Mouse (Mus musculus) stomach, embryonic 15.5 days (tissue): ENCODE data around the gene D430019H16Rik. TPM values are rescaled to one million over a fixed set of nuclear protein-coding genes. Genes with fewer than 3 reads are reported as not detected.

Source experiments
- ATAC-seq: fragments of 200-750 bp; cut with Nextera tagmentation; 2 replicates; pipeline ENCODE4 v1.8.0; 2017; ENCODE audit warnings: low read depth, moderate number of reproducible peaks, moderate TSS enrichment; ENCODE audit not compliant: insufficient read depth, low FRiP score
- H3K27ac ChIP-seq: fragments of 300-500 bp; sonication (generic); 2 replicates; pipeline ENCODE4 v1.5.1; 2015; ENCODE audit warnings: mild to moderate bottlenecking, inconsistent platforms
- H3K27me3 ChIP-seq: fragments of 300-500 bp; sonication (generic); replicated peaks from 2 replicates; pipeline ENCODE4 v1.6.1; 2015; ENCODE audit warnings: inconsistent platforms
- H3K36me3 ChIP-seq: fragments of 300-500 bp; sonication (generic); 2 replicates; pipeline ENCODE4 v1.6.1; 2015; ENCODE audit warnings: inconsistent platforms
- H3K4me1 ChIP-seq: fragments of 300-500 bp; sonication (generic); 2 replicates; pipeline ENCODE4 v1.6.1; 2015; ENCODE audit warnings: inconsistent platforms
- H3K4me2 ChIP-seq: fragments of 300-500 bp; sonication (generic); 2 replicates; pipeline ENCODE4 v1.6.1; 2015; ENCODE audit warnings: mild to moderate bottlenecking, inconsistent platforms
- H3K4me3 ChIP-seq: fragments of 300-500 bp; sonication (generic); replicated peaks from 2 replicates; pipeline ENCODE4 v1.5.1; 2015; ENCODE audit warnings: inconsistent platforms
- H3K9ac ChIP-seq: fragments of 300-500 bp; sonication (generic); 2 replicates; pipeline ENCODE4 v1.6.1; 2015; ENCODE audit warnings: inconsistent platforms
- H3K9me3 ChIP-seq: fragments of 300-500 bp; sonication (generic); 2 replicates; pipeline ENCODE4 v1.6.1; 2016; ENCODE audit warnings: inconsistent platforms
- WGBS: fragments of 180-500 bp; shearing (Covaris S2); methylation state at CpG from one replicate; pipeline ENCODE4 v1.1.7; 2015; 5-methylcytosine and 5-hydroxymethylcytosine counted together
- polyA plus RNA-seq: library from polyadenylated mRNA; unstranded; fragments of >200 nt; fragmentation: Nextera tagmentation; extraction: Ambion mirVana; gene quantifications from 2 replicates; pipeline ENCODE4 v1.2.1, GENCODE M21; 2015

Gene D430019H16Rik
- polyA plus RNA-seq, result 1.2 and 1.4 TPM in 2 replicates

DNA sequence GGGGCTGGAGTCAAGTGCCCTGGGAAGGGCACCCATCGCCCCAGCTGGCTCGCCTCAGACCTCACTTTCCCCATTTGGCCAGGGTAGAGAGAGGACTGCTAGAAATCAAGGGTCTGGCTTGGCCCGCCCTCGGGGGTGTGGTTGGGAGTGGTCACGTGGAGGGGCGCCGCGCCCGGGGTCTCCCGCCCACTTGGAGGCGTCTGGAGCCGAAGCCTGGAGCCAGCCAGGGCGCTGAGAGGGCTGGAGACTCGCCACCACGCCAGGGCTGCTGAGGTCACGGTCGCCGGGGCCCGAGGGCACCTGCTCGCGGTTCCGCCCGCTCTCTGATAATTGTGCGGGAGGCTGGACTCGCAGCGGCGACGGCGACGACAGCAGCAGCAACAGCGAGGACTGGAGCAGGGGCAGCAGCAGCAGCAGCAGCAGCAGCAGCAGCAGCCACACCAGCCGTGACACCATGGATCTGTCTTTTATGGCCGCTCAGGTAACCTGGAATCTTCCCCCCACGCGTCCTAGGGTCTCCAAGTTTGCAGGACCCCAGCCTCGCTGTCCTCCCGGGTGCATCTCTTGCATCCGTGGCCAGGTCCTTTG, at the start of gene D430019H16Rik:
D430019H16Rik (plus strand) TSS at position 187 of the 588 bp plus-strand sequence.
- under 1% methylated on average over 38 of the region's 38 CpGs for WGBS
- Histone ChIP-seq H3K9ac (peak within 1 kb of the TSS; percentile 65), H3K4me3 (peak within 1 kb of the TSS; percentile 66), H3K9me3 (no peaks in the 10 kb centered on the region), H3K27me3 (no peaks in the 10 kb centered on the region), H3K27ac (0 out of 2 replicates have a peak within 1 kb of the TSS, but pooled peaks have one; percentile 1), H3K4me2 (peak within 1 kb of the TSS; percentile 96), H3K4me1 (peaks cover 16% of the 10 kb centered on the region), H3K36me3 (no peaks in the 10 kb centered on the region)
- ATAC-seq, result peak; percentile 88

DNA sequence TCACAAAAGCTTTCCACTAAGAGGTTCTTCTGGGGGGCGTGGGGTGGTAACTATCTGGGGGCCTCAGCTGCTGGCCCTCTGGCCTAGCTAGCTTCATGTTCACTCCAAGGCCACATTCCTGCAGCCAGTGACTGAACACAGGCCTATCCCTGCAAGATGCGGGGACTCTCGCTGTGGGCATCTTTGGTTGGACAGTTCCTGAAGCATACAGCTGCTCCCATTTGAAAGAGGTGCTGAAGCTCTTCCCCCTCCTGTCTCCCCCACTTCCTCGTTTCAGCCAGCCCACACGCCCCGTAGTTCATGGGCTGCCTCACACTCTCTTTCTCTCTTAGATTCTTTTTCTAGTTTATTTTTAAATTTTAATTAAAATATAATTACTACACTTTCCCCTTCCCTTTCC, 47.6 kb upstream of the D430019H16Rik start:
- WGBS, result 48% methylated on average over 6 of the region's 6 CpGs
- no peaks in the 10 kb centered on the region for H3K36me3 ChIP-seq
- no peak overlapping the region for H3K4me3 ChIP-seq
- H3K9ac ChIP-seq, result no peak overlapping the region
- no peak overlapping the region for H3K27ac ChIP-seq
- no peak for ATAC-seq
- no peaks in the 10 kb centered on the region for H3K9me3 ChIP-seq
- H3K4me1 ChIP-seq, result no peaks in the 10 kb centered on the region
- H3K4me2 ChIP-seq, result no peak overlapping the region
- no peaks in the 10 kb centered on the region for H3K27me3 ChIP-seq

DNA sequence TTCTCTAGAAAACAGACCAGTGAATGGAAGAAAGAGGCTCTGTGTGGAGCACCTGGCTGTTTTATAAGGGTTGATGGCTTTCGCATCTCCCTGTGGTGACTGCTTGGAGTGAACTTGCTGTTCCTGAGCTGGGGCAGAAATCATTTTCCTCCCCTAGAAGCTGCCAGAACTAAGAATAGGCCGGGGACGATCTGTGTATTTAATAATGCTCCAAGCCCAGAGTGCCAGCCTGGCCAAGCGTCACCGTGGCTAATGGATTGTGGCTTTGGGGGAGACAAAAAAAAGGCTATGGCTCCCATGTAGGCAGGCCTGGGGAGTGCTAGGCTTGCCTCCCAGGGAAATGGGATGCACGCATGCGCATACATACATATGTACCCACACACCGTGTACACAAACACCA, 39.7 kb upstream of the D430019H16Rik start:
- ATAC-seq, result no peak
- no peak overlapping the region for H3K4me3 ChIP-seq
- no peak overlapping the region for H3K4me2 ChIP-seq
- H3K9me3 ChIP-seq, result no peaks in the 10 kb centered on the region
- no peak overlapping the region for H3K9ac ChIP-seq
- H3K27ac ChIP-seq, result no peak overlapping the region
- no peaks in the 10 kb centered on the region for H3K36me3 ChIP-seq
- H3K27me3 ChIP-seq, result no peaks in the 10 kb centered on the region
- H3K4me1 ChIP-seq, result no peaks in the 10 kb centered on the region
- 88% methylated on average over 8 of the region's 8 CpGs for whole genome bisulfite sequencing

DNA sequence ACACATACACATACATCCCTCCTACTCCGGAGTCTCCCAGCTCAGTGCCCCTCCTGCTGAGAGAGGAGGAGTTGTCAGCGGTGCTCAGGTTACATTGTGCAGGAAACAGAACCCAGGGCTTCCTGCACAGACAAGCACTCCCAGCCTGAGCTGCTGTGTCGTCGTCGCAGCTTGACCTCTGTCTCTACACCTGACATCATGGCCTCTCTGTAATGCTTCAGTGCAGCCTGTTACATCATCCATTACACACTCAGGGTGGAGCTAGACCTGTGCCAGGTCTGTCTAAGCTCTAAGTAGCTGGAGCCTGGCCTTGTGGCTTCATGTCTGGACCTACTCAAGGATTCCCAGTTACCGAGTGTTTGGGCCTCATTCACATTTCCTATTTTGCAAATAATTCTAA, 33.2 kb upstream of the D430019H16Rik start:
- no peak overlapping the region for H3K9ac ChIP-seq
- no peak overlapping the region for H3K4me3 ChIP-seq
- H3K9me3 ChIP-seq, result no peaks in the 10 kb centered on the region
- no peak overlapping the region for H3K27ac ChIP-seq
- H3K36me3 ChIP-seq, result no peaks in the 10 kb centered on the region
- no peaks in the 10 kb centered on the region for H3K27me3 ChIP-seq
- no peaks in the 10 kb centered on the region for H3K4me1 ChIP-seq
- no peak for ATAC-seq
- WGBS, result 28% methylated on average over 6 of the region's 6 CpGs
- H3K4me2 ChIP-seq, result no peak overlapping the region

DNA sequence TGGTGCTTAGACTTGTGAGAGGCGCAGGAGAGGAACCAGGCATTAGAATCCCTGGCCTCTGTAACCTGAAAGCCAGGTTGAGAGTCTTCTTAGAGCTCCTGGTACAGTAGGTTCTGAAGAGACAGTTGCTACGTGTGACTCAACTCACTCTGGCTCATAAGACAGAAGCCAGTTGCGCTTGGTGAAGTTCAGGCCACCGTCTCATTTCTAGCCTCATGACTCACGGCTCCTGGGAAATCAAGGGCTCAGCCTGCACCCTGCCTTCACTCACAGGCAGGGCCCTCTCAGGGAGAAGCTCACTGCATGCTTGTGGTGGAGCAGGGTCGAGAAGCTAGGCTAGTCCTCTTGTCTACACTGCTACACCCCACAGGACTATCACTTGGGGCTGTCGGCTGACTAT, 27.1 kb upstream of the D430019H16Rik start:
- Histone ChIP-seq H3K27me3 (no peaks in the 10 kb centered on the region), H3K36me3 (no peaks in the 10 kb centered on the region), H3K9me3 (no peaks in the 10 kb centered on the region), H3K4me2 (no peak overlapping the region), H3K4me3 (no peak overlapping the region), H3K9ac (no peak overlapping the region), H3K4me1 (no peaks in the 10 kb centered on the region), H3K27ac (no peak overlapping the region)
- WGBS, result 60% methylated on average over 7 of the region's 7 CpGs
- no peak for ATAC-seq

DNA sequence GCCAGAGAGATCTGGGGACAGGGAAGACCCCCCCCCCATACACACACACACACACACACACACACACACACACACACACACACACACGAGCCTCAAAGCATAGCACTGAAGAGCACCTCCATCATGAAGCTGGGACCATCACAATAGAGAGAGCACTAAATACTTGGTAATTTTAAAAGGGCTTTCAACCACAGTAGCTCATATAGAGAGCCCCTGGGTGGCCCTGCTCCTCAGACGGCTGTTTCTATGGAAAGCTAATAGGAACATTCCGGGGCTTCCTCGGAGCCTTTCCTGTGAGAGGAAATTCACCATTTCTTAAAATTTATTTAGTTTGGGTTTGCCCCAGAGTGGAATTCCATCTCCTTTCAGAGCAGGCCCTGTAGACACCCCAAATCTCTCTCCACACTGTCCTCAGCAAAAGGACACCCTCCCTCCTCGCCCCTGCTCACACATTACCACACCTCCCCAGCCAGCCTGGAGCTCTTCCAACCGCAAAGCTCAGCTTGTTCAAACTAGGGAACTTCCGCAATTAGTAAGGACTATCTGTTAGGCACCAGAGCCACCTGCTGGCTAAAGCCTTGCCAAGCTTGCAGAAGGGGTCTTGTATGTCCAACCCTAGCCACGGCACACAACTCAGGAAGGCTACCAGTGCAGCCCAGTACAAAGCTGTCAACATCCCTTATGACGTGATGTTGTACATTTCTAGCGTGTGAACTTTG, 26.5 kb upstream of the D430019H16Rik start:
- peak; percentile 58; the same call in 1 of the 2 replicates for ATAC-seq
- H3K4me1 ChIP-seq, result no peaks in the 10 kb centered on the region
- no peaks in the 10 kb centered on the region for H3K27me3 ChIP-seq
- no peaks in the 10 kb centered on the region for H3K36me3 ChIP-seq
- no peak overlapping the region for H3K9ac ChIP-seq
- H3K4me3 ChIP-seq, result no peak overlapping the region; the same call in 1 of the 2 replicates
- H3K4me2 ChIP-seq, result peak overlapping the region; percentile 30
- no peak overlapping the region for H3K27ac ChIP-seq
- 26% methylated on average over 10 of the region's 10 CpGs for WGBS
- H3K9me3 ChIP-seq, result no peaks in the 10 kb centered on the region

GRCm38 (mm10) chr12:105431872-105432271, 21.8 kb upstream of the D430019H16Rik start:
- Histone ChIP-seq H3K36me3 (no peaks in the 10 kb centered on the region), H3K4me1 (no peaks in the 10 kb centered on the region), H3K4me2 (no peak overlapping the region), H3K9me3 (no peaks in the 10 kb centered on the region), H3K27me3 (no peaks in the 10 kb centered on the region), H3K9ac (no peak overlapping the region), H3K27ac (no peak overlapping the region), H3K4me3 (no peak overlapping the region)
- ATAC-seq, result no peak
- WGBS, result 45% methylated on average over 3 of the region's 3 CpGs

GRCm38 (mm10) chr12:105432807-105433206, 20.8 kb upstream of the D430019H16Rik start:
- Histone ChIP-seq H3K27ac (no peak overlapping the region), H3K4me2 (no peak overlapping the region), H3K9ac (no peak overlapping the region), H3K9me3 (no peaks in the 10 kb centered on the region), H3K36me3 (no peaks in the 10 kb centered on the region), H3K4me3 (no peak overlapping the region), H3K27me3 (no peaks in the 10 kb centered on the region), H3K4me1 (no peaks in the 10 kb centered on the region)
- no peak for ATAC-seq
- 42% methylated on average over 3 of the region's 3 CpGs for WGBS

- no peak overlapping the region for H3K27ac ChIP-seq
- H3K9me3 ChIP-seq, result no peaks in the 10 kb centered on the region
- H3K4me1 ChIP-seq, result no peaks in the 10 kb centered on the region
- no peak for ATAC-seq
- WGBS, result 41% methylated on average over 5 of the region's 5 CpGs
- H3K9ac ChIP-seq, result no peak overlapping the region
- H3K27me3 ChIP-seq, result no peaks in the 10 kb centered on the region
- H3K36me3 ChIP-seq, result no peaks in the 10 kb centered on the region
- no peak overlapping the region for H3K4me2 ChIP-seq
- H3K4me3 ChIP-seq, result no peak overlapping the region
Measured at GRCm38 (mm10) chr12:105438259-105438658, 15.4 kb upstream of the D430019H16Rik start.

DNA sequence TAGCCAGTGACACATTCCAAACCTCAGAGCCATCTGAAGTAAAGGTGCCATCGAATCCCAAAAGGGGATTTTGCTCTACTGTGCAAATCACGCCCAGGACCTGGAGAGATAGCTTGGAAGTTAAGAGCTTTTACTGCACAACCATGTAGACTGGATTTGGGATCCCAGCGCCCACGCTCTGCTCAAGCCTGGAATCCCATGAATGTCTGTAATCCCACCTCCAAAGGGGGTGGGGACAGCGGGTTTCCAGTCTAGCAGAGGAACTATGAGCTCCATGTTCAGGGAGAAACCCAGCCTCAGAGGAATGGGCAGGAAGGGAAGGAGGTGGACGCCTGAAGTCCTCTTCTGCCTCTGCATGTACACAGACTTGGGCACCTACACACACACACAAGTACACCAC, 13.7 kb upstream of the D430019H16Rik start:
- H3K27ac ChIP-seq, result no peak overlapping the region
- H3K4me3 ChIP-seq, result no peak overlapping the region
- ATAC-seq, result no peak
- no peaks in the 10 kb centered on the region for H3K27me3 ChIP-seq
- H3K4me2 ChIP-seq, result no peak overlapping the region
- H3K4me1 ChIP-seq, result no peaks in the 10 kb centered on the region
- H3K36me3 ChIP-seq, result no peaks in the 10 kb centered on the region
- H3K9ac ChIP-seq, result no peak overlapping the region
- no peaks in the 10 kb centered on the region for H3K9me3 ChIP-seq
- 74% methylated on average over 6 of the region's 6 CpGs for WGBS

- H3K27me3 ChIP-seq, result no peaks in the 10 kb centered on the region
- no peak overlapping the region for H3K4me3 ChIP-seq
- H3K27ac ChIP-seq, result no peak overlapping the region
- ATAC-seq, result no peak
- H3K4me1 ChIP-seq, result no peaks in the 10 kb centered on the region
- no peaks in the 10 kb centered on the region for H3K9me3 ChIP-seq
- no peaks in the 10 kb centered on the region for H3K36me3 ChIP-seq
- 53% methylated on average over 5 of the region's 5 CpGs for WGBS
- H3K9ac ChIP-seq, result no peak overlapping the region
- no peak overlapping the region for H3K4me2 ChIP-seq
Measured at GRCm38 (mm10) chr12:105443569-105443968, 10.1 kb upstream of the D430019H16Rik start.

DNA sequence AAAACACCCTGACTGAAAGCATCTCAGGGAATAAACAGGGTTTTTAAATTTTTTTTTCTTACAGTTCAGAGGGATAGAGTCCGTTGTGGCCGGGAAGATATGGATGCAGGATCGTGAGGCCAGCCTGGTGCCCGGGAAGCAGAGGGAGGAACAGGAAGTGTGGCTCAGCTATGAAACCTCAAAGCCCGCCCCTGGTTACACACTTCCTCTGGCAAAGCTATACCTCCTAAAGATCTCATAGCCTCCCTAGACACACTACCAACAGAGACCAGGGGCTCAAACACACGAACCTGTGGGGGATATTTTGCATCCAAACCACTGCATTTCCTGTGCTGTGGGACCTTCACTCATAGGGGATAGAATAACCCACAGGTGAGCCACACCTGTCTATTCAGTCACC, 7.9 kb upstream of the D430019H16Rik start:
- H3K4me2 ChIP-seq, result no peak overlapping the region
- H3K36me3 ChIP-seq, result no peaks in the 10 kb centered on the region
- no peaks in the 10 kb centered on the region for H3K9me3 ChIP-seq
- ATAC-seq, result no peak
- no peak overlapping the region for H3K27ac ChIP-seq
- 66% methylated on average over 6 of the region's 6 CpGs for WGBS
- no peaks in the 10 kb centered on the region for H3K27me3 ChIP-seq
- H3K4me1 ChIP-seq, result no peaks in the 10 kb centered on the region
- H3K9ac ChIP-seq, result no peak overlapping the region
- H3K4me3 ChIP-seq, result no peak overlapping the region
